Mouse (Mus musculus) E14TG2a.4 (cell line): ENCODE results near the gene Gng7.

Experiments
- CTCF ChIP-seq: conservative IDR thresholded peaks from 2 replicates; pipeline ENCODE4 v1.5.1; 2014; ENCODE audit warnings: low read length
- POU5F1 ChIP-seq: IDR thresholded peaks from 2 replicates; pipeline ENCODE4 v1.6.1; 2014; ENCODE audit warnings: low read length, borderline replicate concordance

GRCm38 (mm10) chr10:80985241-80985969 is 29.3 kb downstream of the Gng7 start:
- TF ChIP-seq CTCF (no peak), POU5F1 (no peak)
